Mouse (Mus musculus) heart, postnatal 4 days (tissue): ENCODE data around the gene Ptpdc1. TPM values are rescaled to one million over a fixed set of nuclear protein-coding genes. Genes with fewer than 3 reads are reported as not detected.

Experiments
- DNase-seq: peaks from one replicate; pipeline ENCODE4 v3.0.0; 2021
- total RNA-seq, 2 experiments: library from RNA; stranded (reverse); gene quantifications; 2 replicates each; pipeline ENCODE4 v1.2.3; 2021

The Ptpdc1 gene
- total RNA-seq, 2 experiments from 2014 or later: 8.2 to 8.9 TPM

DNA sequence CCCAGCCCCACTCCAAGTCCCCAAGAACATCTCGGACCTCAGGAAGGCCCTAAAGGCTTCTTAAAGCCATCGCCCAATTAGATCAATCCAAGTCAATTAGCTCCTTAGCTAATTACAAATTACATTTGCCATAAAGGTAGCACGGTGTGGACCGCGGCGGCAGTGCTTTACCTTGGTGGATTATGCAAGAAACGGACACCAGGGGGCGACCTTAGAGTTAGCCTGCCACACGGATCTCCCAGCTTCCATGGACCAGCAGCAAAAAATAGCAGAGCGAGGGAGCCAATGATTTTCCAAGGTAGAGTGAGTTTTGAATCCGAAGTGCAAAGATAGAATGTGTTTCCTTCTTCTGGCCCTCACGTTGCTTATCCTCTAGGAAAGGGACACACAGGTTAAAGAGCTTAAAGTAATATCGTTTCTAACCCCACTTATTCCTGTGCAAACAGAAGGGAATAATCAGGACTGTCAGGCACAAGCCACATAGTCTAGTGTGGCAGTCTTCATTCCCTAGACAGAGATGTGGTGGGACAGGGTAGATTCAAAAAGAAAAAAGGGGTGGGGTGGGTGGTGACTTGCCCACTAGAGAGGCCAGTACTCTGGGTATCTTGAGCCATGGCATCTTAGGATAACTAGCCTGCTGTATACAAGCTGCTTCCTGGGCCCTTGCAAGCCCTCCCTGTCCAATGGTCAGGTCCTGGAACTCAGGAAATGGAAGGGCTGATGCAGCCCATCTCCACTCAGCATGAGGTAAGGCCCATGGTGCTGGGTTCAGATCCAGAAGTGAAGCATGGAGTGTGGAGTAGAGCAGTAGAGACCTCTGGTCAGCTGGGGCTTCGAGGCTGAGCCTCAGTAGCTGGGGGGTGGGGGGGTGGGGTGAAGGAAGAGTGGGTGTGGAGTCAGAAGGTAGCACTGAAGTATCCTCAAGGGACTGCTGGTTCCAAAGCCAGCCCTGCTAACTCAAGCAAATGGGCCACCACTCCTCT, 28.6 kb upstream of the Ptpdc1 start:
- peak; percentile 83 for DNase-seq

DNA sequence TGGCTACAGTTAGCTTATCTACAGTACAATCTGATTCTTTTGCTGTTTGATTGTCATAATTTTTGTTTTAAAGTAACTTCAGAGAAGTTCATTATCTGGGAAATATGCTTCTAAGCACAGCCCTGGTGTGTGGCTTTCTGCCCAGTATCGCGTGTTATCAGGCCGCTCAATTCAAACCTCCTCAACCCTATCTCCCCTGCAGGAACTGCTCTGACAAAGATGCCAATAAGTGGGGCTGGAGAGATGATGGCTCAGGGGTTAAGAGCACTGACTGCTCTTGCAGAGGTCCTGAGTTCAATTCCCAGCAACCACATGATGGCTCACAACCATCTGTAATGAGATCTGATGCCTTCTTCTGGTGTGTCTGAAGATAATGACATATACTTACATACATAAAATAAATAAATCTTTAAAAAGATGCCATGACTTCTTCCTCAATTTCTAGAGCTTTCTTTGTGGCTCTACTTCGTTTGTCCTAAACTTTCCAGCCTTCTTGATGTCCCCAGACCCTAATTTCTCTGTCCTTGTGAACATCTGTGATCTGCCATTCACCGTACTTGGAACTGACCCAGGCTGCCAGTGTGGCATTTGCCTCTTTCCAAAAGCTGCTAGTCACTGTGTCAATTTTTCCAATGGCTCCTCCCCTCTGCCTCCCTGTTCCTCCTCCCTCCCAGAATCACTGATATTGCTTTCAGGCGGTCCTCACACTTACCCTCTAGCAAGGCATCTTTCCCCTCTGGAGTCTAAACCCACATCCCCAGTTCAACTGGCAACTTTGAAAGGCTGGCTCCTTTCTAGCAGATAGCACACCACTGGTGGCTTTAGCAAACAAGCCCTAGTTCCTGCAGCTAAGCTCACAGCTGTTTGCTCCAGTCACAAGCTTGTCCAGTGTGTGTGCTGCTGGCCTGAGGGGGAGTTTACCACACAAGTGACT, 25.9 kb upstream of the Ptpdc1 start:
- DNase-seq: no peak

DNA sequence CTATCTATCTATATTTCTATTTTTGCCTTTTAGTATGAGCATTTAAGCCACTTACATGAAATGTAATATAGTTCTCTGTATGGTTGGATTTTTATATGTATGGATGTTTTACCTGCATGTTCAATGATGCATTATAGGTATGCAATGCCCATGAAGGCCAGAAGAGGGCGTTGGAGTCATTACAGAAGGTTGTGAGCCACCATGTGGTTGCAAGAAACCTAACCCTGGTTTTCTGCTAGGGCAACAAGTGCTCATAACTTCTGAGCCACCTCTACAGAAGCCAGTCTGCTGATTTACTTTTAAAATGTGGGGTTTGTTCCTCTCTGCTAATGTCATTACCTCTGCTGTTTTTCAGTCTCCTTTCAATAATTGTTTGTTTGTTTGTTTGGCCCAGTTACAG, 25.2 kb upstream of the Ptpdc1 start:
- DNase-seq: no peak

DNA sequence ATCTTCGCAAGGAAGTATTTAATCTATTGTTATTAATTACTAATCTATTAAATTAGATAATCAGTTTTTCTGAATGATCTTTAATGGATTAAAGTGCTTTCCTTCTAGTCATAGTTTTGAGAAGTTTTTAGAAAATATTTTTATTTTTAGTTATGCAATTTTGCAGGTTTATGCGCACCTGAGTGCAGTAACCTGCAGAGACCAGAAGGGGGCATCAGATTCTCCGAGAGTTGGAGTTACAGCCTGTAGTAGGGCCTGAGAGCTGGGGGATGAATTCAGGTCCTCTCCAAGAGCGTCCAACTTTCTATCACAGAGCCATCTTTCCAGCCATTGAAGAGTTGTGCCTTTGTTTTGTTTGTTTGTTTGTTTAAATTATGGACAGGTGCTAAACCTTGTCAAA, 21.2 kb upstream of the Ptpdc1 start:
- no peak for DNase-seq

DNA sequence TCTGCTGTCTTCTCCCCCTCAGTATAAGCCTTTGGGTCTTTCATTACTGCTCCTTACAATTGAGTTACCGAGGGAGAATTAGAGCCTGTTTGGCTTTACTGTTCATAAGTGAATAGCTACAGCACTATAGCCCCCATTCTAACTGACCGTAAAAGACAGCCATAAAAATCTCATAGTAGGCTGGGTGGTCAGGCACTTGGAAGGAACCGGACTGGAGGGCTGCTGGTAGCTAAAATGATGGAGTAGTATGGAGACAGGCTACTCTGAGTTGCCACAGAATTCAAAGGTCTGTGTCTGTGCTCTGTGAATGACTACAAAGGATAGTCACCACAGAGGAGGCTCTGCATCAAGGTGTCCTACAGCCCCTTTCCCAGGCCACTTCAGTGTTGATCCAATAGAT, 18.5 kb upstream of the Ptpdc1 start:
- DNase-seq: no peak

DNA sequence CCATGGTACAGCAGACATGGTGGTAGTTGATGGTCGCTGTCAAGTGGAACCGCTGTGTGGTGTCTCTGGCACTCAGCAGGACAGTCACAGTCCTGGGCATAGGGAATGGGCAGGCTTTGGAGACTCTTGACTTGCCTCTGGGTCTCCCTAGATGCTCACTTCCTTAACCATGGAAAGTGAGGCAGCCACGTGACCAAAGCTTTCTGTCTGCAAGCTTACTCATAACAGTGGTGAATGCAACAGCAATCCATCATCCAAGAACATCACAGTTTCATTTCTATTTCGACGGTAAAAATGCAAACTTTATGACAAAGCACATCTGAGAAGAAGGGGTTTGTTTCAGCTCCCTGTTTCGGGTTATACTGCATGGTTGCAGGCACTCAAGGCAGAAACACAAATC, 17.6 kb upstream of the Ptpdc1 start:
- DNase-seq: no peak

DNA sequence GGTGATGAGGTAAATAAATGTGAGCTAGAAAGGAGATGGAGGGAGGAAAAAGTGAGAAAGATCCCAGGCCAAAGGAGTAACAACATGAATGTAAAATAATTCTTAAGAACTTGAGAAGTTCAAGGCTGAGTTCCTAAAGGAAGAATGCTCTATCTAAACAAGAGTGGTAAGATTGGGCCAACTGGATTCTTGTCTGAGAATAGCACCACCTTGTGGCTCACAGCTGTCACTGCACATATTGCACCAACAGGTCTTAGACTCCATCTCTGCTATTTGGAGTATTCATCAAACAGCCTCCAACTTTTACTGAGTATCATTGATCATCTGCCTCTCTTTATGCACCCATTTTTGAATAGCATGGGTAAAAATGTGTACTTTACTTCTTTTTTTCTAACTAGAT, 14.1 kb upstream of the Ptpdc1 start:
- DNase-seq: peak; percentile 66

DNA sequence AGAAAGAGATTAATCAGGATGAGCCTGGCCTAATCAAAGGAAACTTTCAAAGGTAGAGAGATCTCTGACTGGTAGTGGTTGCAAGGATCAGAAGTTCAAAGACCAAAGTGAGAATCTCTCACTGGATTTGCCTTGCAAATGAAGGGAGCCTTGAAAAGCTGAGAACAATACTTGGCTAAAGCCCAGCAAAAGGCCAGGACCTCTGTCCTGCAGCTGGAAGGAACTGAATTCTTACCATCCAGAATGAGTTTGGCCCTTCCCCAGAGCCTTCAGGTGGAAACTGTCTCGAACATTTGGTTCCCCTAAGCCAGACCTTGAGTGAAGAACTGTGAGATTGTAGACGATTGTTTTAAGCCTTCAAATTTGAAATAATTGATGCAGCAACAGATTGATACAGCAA, 12.2 kb upstream of the Ptpdc1 start:
- no peak for DNase-seq

DNA sequence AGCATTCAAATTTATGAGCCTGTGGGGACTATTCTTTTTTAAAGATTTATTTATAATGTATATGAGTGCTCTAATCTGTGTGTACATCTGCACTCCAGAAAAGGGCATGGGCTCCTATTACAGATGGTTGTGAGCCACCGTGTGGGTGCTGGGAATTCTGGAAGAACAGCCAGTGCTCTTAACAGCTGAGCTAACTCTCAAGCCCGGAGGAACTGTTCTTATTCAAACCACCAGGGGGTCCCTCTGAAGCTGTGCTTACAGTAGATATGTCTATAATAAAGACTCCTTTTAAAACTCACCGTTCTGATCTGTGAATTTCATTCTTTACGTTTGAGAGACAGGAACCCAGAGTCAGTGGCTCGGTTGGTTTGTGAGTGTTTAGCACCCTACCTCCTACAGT, 6.2 kb upstream of the Ptpdc1 start:
- DNase-seq: no peak

DNA sequence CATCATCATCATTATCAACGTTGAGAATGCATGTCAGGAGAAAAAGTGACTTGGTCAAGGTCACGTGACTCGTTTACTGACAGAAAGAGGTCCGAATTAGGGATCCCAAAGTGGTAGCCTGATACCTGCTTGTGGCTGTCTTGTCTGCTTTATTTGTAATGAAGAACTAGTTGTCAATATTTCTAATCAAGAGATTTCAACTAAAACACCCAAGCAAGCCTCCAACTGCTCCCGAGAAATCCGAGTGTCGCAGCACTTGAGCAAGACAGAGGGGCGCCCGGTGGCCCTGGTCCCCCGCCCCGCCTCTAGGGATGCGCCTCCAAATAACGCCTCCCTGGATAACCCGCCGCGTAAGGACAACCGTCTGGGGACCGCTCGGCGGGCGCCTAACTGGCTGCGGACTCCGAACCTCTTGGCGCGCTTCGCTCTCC, 481 bp downstream of the Ptpdc1 start:
- no peak for DNase-seq

DNA sequence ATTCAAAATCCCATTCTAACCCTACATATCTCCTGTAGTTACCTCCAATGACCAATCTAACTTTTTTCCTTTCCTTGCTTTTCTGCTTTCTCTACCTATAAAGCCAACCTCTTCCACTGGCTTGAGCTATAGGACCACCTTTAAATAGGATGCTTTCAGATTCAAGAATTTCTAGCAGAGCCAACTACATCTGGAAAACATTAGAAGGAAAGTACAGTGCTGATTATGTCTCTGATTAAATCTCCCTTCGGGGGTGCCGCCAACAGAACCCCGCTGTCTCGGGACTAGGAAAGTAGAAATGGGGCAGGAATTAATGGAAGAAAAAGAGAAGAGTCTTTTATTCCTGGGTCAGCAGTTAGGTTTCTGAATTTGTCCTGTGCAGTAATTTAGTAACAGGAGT, 6.6 kb downstream of the Ptpdc1 start:
- no peak for DNase-seq

DNA sequence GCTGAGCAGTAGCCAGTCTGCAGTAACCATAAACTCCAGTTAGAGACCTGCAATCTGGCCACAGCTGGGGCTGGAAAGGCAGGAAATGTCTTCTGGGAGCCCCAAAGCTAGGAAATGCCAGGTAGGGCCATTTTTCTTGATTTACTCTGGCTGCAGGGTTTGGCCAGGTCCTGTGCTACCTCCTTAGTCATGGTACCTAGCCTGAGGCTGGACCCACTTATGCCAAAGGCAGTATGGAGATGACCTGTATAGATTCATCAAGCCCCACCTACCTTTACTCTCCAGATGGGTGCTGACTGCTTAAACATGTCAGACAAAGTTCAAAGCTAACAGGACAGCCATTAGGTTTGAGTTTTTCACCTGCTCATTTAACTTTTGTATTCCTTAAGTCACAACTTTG, 7.7 kb downstream of the Ptpdc1 start:
- no peak for DNase-seq

DNA sequence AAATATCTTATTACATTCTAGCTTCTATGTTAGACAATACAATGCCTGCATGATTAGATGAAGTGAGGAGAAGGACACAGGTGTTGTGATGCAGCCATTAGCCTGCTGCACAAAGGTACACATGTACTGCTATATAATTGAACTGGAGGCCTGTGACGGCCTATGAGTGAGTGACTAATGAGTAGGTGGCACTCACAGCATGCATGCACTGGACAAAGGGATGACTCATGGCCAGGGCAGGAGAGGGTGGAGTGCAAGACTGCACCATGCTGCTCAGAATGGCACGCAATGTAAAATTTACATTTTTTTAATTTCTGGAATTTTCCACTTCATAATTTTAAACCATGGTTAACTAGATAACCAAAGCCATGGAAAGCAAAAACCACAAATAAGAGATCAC, 10.9 kb downstream of the Ptpdc1 start:
- DNase-seq: no peak

DNA sequence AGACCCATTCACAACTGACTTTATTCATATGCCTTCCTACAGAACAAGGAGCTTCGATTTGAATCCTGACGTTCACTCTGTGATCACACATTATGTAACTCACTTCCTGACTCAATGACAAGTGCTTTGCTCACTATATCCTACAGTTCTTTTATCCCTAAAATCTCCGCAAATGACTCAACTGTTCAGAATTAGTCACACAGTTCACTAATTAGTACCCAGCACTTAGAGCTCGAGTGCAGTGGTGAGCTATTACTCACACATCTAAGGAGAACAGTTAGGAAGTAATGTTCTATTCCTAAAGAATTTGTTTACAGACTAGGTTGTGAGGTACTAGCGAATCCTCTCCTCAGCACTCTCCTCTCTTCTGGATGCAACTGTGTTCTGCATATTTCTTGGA, 16.4 kb downstream of the Ptpdc1 start:
- DNase-seq: no peak

DNA sequence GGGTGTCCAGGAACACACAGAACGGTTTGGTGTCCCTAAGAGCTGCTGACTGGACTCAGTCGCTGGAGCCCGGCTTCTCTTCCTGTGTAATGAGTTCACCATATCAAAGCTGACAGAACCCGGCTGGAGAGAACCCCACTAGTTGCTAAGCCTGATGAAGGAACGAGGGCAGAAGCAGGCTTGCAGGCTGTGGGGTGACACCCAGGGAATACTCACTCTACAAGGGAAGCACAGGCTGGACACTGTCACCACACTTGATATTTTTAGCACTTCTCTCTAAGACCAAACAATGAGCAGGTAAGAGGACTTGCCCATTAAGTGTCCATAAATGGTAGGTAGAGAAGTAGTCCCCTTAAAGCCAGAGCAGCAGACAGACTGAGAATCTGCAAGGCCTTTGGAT, 20.9 kb downstream of the Ptpdc1 start:
- DNase-seq: peak; percentile 15

DNA sequence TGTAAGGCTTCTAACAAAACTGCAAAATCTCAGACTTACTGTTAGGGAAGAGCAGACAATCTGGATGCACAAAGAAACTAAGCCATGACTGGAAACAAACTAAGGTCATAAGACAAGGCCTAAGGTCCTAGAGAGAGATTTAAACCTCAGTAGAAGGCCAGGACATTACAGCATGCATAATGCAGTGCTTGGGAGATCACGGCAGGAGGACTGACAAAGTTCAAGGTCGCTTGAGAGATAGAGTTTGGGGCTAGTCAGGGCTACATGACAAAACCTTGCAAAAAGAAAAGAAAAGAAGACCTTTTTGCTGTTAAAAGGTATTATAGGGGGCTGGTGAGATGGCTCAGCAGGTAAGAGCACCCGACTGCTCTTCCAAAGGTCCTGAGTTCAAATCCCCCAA, 22.2 kb downstream of the Ptpdc1 start:
- DNase-seq: no peak

DNA sequence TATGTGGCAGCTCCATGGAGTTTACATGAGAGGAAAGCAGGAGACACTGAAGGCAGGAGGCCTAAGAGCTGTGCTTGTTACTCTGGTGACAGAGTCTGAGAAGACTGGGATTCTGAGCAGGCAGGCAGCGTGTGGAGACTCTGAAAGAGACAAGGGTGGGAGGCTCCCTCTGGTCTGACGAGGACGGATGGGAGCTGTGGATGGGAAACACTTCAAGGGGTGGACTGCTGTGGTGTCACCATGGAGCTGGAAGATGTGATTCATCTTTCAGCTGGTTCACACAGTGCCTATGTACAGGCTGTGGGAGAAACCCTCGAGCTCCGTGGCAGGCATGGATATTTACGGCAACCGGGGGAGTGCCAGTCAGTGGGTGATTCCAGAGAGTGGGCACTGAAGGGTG, 30.9 kb downstream of the Ptpdc1 start:
- DNase-seq: no peak

DNA sequence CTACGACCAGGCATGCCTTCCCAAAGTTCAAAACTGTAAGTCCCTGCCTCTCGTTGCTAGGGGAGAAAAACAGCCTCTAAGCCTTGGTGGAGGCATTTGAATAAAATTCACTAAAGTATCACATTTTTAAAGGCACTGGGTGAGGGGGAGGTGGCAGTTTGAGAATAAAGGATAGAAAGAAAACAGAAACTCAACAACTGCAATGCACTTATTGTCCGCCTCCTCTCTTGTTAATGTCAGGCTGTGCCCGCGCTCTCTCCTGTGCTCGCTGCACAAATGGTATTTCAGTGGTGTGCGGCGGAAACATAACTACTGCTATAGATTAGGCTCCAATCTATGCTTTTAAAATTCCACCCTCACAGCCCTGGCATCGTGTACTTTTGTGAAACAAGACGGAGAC, 31.4 kb downstream of the Ptpdc1 start:
- DNase-seq: no peak

DNA sequence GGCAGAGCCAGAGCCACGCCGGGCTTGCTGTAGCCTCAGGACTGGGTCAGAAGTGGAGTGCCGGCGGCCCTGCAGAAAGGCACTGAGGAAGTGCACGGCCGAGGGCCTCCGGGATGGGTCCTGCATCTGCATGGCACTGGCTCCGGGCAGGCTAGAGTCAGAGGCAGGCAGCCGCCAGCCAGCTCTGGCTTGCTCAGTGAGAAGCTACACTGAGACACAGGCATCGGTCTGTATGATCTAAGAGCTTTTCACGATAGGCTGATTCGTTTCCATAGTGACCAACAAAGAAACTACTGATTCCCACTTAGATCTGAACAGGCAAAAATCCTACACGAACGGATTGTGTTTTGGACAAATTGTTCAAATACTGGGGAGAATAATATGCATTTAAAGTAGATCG, 32.3 kb downstream of the Ptpdc1 start:
- DNase-seq: no peak

DNA sequence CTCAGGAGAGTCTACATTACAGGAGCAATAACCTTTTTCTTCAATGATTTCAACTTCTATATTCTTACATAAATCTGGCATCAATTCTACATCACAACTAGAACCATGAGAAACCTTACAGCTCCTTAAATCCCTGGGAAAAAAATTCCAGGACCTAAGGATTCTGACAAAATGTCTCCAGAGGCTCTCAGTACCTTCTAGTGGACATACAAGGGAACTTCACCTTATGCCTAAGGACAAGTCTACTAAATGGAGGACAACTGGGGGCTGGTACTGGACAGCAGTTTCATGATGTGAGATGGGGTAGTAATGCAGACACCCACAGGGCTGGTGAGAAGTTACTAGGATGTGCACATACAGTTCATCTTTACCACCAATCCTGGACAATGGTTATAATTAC, 34.7 kb downstream of the Ptpdc1 start:
- no peak for DNase-seq

DNA sequence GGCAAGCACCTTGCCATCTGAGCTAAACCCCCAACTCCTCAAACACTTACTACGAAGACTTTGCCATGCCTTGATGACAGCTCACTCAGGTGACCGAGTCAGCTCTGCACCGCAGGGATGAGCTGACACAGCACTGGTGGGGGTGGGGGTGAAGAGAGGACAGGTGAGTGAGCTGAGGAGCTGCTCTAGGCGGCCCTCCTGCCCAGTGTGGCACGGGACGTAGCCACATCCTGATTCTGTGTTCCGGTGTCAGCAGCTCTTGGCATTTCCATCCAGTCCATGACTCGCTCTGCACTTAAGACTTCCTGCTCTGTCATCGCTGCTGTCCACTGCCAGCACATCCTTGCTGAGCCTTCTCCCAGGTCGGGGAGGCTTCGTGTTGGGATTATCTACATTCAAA, 38.1 kb downstream of the Ptpdc1 start:
- no peak for DNase-seq

DNA sequence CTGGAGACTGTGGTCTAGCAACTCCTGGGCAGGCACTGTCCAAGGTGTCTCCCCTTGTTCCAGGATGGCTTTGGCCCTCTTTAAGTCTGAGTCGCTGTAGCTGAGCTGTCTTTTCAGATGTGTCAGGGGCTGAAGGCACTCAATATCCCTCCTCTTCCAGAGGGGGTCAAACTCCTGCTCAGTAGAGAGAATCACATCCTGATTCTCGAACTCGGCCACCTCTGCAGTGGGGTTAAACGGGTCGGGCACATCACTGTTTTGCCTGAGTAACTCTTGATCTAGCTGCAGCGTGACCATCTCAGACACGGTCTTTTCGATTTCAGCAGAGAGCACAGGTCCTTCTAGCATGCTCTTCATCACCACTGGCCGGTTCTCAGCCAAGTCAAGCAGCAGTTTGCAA, 39.0 kb downstream of the Ptpdc1 start:
- no peak for DNase-seq

DNA sequence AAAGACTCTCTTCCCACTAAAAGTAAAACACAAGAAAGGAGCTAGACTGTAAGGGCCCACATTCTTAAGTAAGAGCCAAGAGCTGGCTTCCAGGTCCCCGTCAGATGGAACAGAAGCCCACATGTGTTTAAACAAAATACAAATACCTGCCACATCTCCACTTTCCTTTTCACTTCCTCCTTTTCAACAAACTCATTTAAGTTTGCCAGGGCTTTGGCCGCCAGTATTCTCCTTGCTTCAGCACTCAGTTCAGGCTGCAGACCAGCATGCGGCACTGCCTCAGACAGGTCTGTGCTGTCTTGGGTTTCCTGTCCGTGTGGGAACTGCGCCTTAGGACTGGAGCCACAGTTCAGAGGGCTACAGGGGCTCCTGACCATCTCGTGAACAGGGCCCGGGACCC, 39.7 kb downstream of the Ptpdc1 start:
- DNase-seq: no peak
